9 mouse cellular contexts compared by ENCODE assay signal in genomic region chr11:96006852-96007515, GRCm38 (mm10). TPM values are rescaled to one million over a fixed set of nuclear protein-coding genes. Genes with fewer than 3 reads are reported as not detected.
A peak's percentile ranks its signal among the peaks of the same experiment; 100 is the strongest.
DNase-seq lines count a peak whose midpoint lies in the region; ATAC-seq and TF ChIP-seq lines count a peak whose summit lies in the region.
"Had no signal": no experiment of that assay in that cellular context is flagged by ENCODE, and none has a peak within 500 bp of the region (broad histone marks: within the 10 kb centered on the region; RNA-seq: fewer than 3 reads in every experiment).

No protein-coding gene starts in this region.

- H3K27me3 ChIP-seq in hindbrain, postnatal 0 days (ENCODE audit: insufficient read depth, low read length): peaks cover 9% of the 10 kb centered on the region; the same call in 1 of the 2 replicates

- peak overlapping the region; percentile 67 for H3K4me3 ChIP-seq in embryonic fibroblast, embryonic 13.5 days (ENCODE audit: insufficient read depth, low read length)
- peak overlapping the region; percentile 37 for H3K4me3 ChIP-seq in hindbrain, postnatal 0 days (ENCODE audit: low read length)

- no peak for TF ChIP-seq CTCF in embryonic fibroblast, embryonic 13.5 days (IDR thresholded peaks at IDR 0.05; ENCODE audit: borderline replicate concordance, insufficient read depth, low read length)
- no peak for TF ChIP-seq CTCF in hindbrain, postnatal 0 days (IDR thresholded peaks at IDR 0.05; ENCODE audit: low read depth)

- TF ChIP-seq POLR2A in embryonic fibroblast, embryonic 13.5 days (IDR thresholded peaks at IDR 0.05; ENCODE audit: low read depth, low read length): peak; percentile 23; the same call in 1 of the 2 replicates

- no peaks in the 10 kb centered on the region for H3K9me3 ChIP-seq in hindbrain, postnatal 0 days (ENCODE audit: low read length)

- under 1% methylated on average over 55 of the region's 67 CpGs for WGBS in hindbrain, postnatal 0 days

- peak overlapping the region; percentile 55 for H3K4me2 ChIP-seq in hindbrain, postnatal 0 days (ENCODE audit: low read depth, low read length)

- peak; percentile 39 for DNase-seq in adrenal gland, postnatal 14 days
- DNase-seq in adrenal gland, postnatal 36 days: no peak
- DNase-seq in CD4-positive helper T cell, adult 2 months (ENCODE audit: low read depth, low spot score): peak; percentile 51
- DNase-seq in hindbrain, postnatal 0 days (ENCODE audit: low spot score): peak; percentile 65
- DNase-seq in lung, postnatal 14 days: peak; percentile 14
- DNase-seq in thymus, postnatal 25 days: peak; percentile 21
- DNase-seq in T-cell, adult 2 months (ENCODE audit: low spot score): no peak

- H3K36me3 ChIP-seq in hindbrain, postnatal 0 days (ENCODE audit: insufficient read depth, low read length): no peaks in the 10 kb centered on the region

- peak; percentile 73 for ATAC-seq in hindbrain, postnatal 0 days

- peak overlapping the region; percentile 37 for H3K9ac ChIP-seq in hindbrain, postnatal 0 days (replicated peaks; ENCODE audit: low read length)

- H3K4me1 ChIP-seq in embryonic fibroblast, embryonic 13.5 days (ENCODE audit: control insufficient read depth, insufficient read depth, low read length): no peaks in the 10 kb centered on the region
- peaks cover 5% of the 10 kb centered on the region; the same call in 1 of the 2 replicates for H3K4me1 ChIP-seq in hindbrain, postnatal 0 days (ENCODE audit: insufficient read depth, low read length)

- peak overlapping the region; percentile 22 for H3K27ac ChIP-seq in embryonic fibroblast, embryonic 13.5 days (ENCODE audit: insufficient read depth, low read length)
- peak overlapping the region; percentile 51; the same call in 1 of the 2 replicates for H3K27ac ChIP-seq in hindbrain, postnatal 0 days

RNA-seq across cellular contexts. Expression of gene Igf2bp1, which starts 1.2 kb away (rescaled TPM):
- 5.0 and 8.4 TPM in 2 replicates for total RNA-seq in adrenal gland, postnatal 14 days (2021)
- 1 to 10 TPM; 2.1 to 4.7 TPM for total RNA-seq in adrenal gland, postnatal 36 days (2021)
- polyA plus RNA-seq in embryonic fibroblast, embryonic 13.5 days (2011; ENCODE audit: insufficient read length, low read depth, missing spikeins): 37.9 and 39.8 TPM in 2 replicates
- total RNA-seq in hindbrain, postnatal 0 days (2014; rRNA removed): 4.1 and 5.3 TPM in 2 replicates
- 2.8 and 3.5 TPM in 2 replicates for polyA plus RNA-seq in hindbrain, postnatal 0 days (2015; fragmentation: Nextera tagmentation; extraction: Ambion mirVana)

RNA-seq across cellular contexts. Expression of gene Gip, which starts 17.4 kb away (rescaled TPM):
- not detected in 2 replicates for total RNA-seq in adrenal gland, postnatal 14 days (2021)
- not detected for total RNA-seq in adrenal gland, postnatal 36 days (2021)
- not detected in 2 replicates for polyA plus RNA-seq in embryonic fibroblast, embryonic 13.5 days (2011; ENCODE audit: insufficient read length, low read depth, missing spikeins)
- total RNA-seq in hindbrain, postnatal 0 days (2014; rRNA removed): not detected in 2 replicates
- not detected in 2 replicates for polyA plus RNA-seq in hindbrain, postnatal 0 days (2015; fragmentation: Nextera tagmentation; extraction: Ambion mirVana)
- polyA plus RNA-seq: gonadal fat pad, adult 2 months had no signal

RNA-seq across cellular contexts. Expression of gene Snf8, which starts 27.7 kb away (rescaled TPM):
- 77.7 and 79.2 TPM in 2 replicates for total RNA-seq in adrenal gland, postnatal 14 days (2021)
- total RNA-seq in adrenal gland, postnatal 36 days (2021): 10 to 100 TPM; 85.8 to 89.6 TPM
- 68.4 and 71.9 TPM in 2 replicates for polyA plus RNA-seq in embryonic fibroblast, embryonic 13.5 days (2011; ENCODE audit: insufficient read length, low read depth, missing spikeins)
- total RNA-seq in hindbrain, postnatal 0 days (2014; rRNA removed): 18.6 and 21.4 TPM in 2 replicates
- 114 and 115 TPM in 2 replicates for polyA plus RNA-seq in hindbrain, postnatal 0 days (2015; fragmentation: Nextera tagmentation; extraction: Ambion mirVana)

RNA-seq across cellular contexts. Expression of gene Ube2z, which starts 58.2 kb away (rescaled TPM):
- total RNA-seq in adrenal gland, postnatal 14 days (2021): 43.8 and 45.2 TPM in 2 replicates
- total RNA-seq in adrenal gland, postnatal 36 days (2021): 10 to 100 TPM; 53.4 to 56.4 TPM
- 79.3 and 80.1 TPM in 2 replicates for polyA plus RNA-seq in embryonic fibroblast, embryonic 13.5 days (2011; ENCODE audit: insufficient read length, low read depth, missing spikeins)
- total RNA-seq in hindbrain, postnatal 0 days (2014; rRNA removed): 48.2 and 50.1 TPM in 2 replicates
- polyA plus RNA-seq in hindbrain, postnatal 0 days (2015; fragmentation: Nextera tagmentation; extraction: Ambion mirVana): 30.3 and 32.9 TPM in 2 replicates

Comparison
In these comparisons a context has a peak if more than half of its experiments do, and no peak if none do; other contexts are left out.
1. DNase-seq: peak in adrenal gland, postnatal 14 days (single experiment), CD4-positive helper T cell, adult 2 months (single experiment), hindbrain, postnatal 0 days (single experiment), lung, postnatal 14 days (single experiment) and thymus, postnatal 25 days (single experiment); none in adrenal gland, postnatal 36 days (0 of 2) and T-cell, adult 2 months (single experiment).